Mouse (Mus musculus) limb, embryonic 11.5 days (tissue): Measurements from ENCODE around the gene Aph1a. TPM values are rescaled to one million over a fixed set of nuclear protein-coding genes. Genes with fewer than 3 reads are reported as not detected.
A peak's percentile ranks its signal among the peaks of the same experiment; 100 is the strongest.

Source experiments
- ATAC-seq: fragments of 200-750 bp; cut with Nextera tagmentation; 2 replicates; pipeline ENCODE4 v1.8.0; 2017; ENCODE audit warnings: low read depth; ENCODE audit not compliant: insufficient number of reproducible peaks, low FRiP score, low TSS enrichment
- DNase-seq: peaks from one replicate; pipeline ENCODE4 v3.0.0-alpha.2; 2015; ENCODE audit warnings: low spot score
- H3K27ac ChIP-seq: fragments of 300-500 bp; sonication (generic); replicated peaks from 2 replicates; pipeline ENCODE4 v1.5.1; 2014; ENCODE audit warnings: low read depth, mild to moderate bottlenecking, low read length
- H3K27me3 ChIP-seq: fragments of 300-500 bp; sonication (generic); 2 replicates; pipeline ENCODE4 v1.6.1; 2014; ENCODE audit warnings: mild to moderate bottlenecking, low read length, mixed read lengths; ENCODE audit not compliant: control insufficient read depth, insufficient read depth
- H3K36me3 ChIP-seq: fragments of 300-500 bp; sonication (generic); 2 replicates; pipeline ENCODE4 v1.6.1; 2014; ENCODE audit warnings: mild to moderate bottlenecking, low read length, moderate library complexity, mixed read lengths; ENCODE audit not compliant: control insufficient read depth, insufficient read depth
- H3K4me1 ChIP-seq: fragments of 300-500 bp; sonication (generic); 2 replicates; pipeline ENCODE4 v1.6.1; 2014; ENCODE audit warnings: low read length, mixed read lengths; ENCODE audit not compliant: control insufficient read depth, insufficient read depth
- H3K4me2 ChIP-seq: fragments of 300-500 bp; sonication (generic); 2 replicates; pipeline ENCODE4 v1.6.1; 2014; ENCODE audit warnings: low read depth, mild to moderate bottlenecking, moderate library complexity; ENCODE audit not compliant: severe bottlenecking
- H3K4me3 ChIP-seq: fragments of 300-500 bp; sonication (generic); 2 replicates; pipeline ENCODE4 v1.5.1; 2014; ENCODE audit warnings: low read depth, low read length
- H3K9ac ChIP-seq: fragments of 300-500 bp; sonication (generic); 2 replicates; pipeline ENCODE4 v1.6.1; 2014; ENCODE audit warnings: mild to moderate bottlenecking, low read length
- H3K9me3 ChIP-seq: fragments of 300-500 bp; sonication (generic); 2 replicates; pipeline ENCODE4 v1.6.1; 2016; ENCODE audit warnings: low read length; ENCODE audit not compliant: control insufficient read depth
- WGBS: fragments of 180-500 bp; shearing (Covaris S2); extraction: QIAGEN DNeasy Blood & Tissue Kit; methylation state at CpG from one replicate; pipeline ENCODE4 v1.1.7; 2014; 5-methylcytosine and 5-hydroxymethylcytosine counted together
- polyA plus RNA-seq: library from polyadenylated mRNA; unstranded; fragments of >200 nt; fragmentation: Nextera tagmentation; extraction: Ambion mirVana; gene quantifications from 2 replicates; pipeline ENCODE4 v1.2.1, GENCODE M21; 2014

Aph1a gene
- polyA plus RNA-seq, 1 experiment from 2014 or later, result 26.1 TPM

- DNase-seq (peak; percentile 29), ATAC-seq (no peak)
- Histone ChIP-seq H3K4me2 (peak overlapping the region; percentile 65), H3K36me3 (peaks cover 17% of the 10 kb centered on the region), H3K9me3 (no peaks in the 10 kb centered on the region), H3K27me3 (no peaks in the 10 kb centered on the region), H3K4me1 (0 out of 2 replicates have a peak, but pooled peaks cover 2% of the 10 kb centered on the region), H3K4me3 (peak overlapping the region; percentile 91), H3K9ac (peak overlapping the region; percentile 98), H3K27ac (peak overlapping the region; percentile 87)
- WGBS, result 6% methylated on average over 5 of the region's 5 CpGs
These were observed 36.7 kb downstream of the Aph1a start for GRCm38 (mm10) chr3:95930471-95930789.

GRCm38 (mm10) chr3:95931471-95931870, 37.7 kb downstream of the Aph1a start:
- ATAC-seq (no peak), DNase-seq (no peak)
- 93% methylated on average over 1 of the region's 1 CpGs for WGBS

GRCm38 (mm10) chr3:95932157-95932556, 38.4 kb downstream of the Aph1a start:
- no peaks in the 10 kb centered on the region for H3K9me3 ChIP-seq
- no peak for ATAC-seq
- H3K36me3 ChIP-seq, result peaks cover 20% of the 10 kb centered on the region
- no peak overlapping the region for H3K27ac ChIP-seq
- WGBS, result 73% methylated on average over 1 of the region's 1 CpGs
- H3K4me3 ChIP-seq, result no peak overlapping the region
- no peaks in the 10 kb centered on the region for H3K27me3 ChIP-seq
- H3K4me2 ChIP-seq, result no peak overlapping the region
- H3K4me1 ChIP-seq, result 0 out of 2 replicates have a peak, but pooled peaks cover 2% of the 10 kb centered on the region
- H3K9ac ChIP-seq, result no peak overlapping the region
- no peak for DNase-seq

More at GRCm38 (mm10) chr3:95931471-95931870, 37.7 kb downstream of the Aph1a start:
- no peaks in the 10 kb centered on the region for H3K9me3 ChIP-seq
- no peak overlapping the region for H3K4me3 ChIP-seq
- no peak overlapping the region for H3K4me2 ChIP-seq
- no peak overlapping the region for H3K9ac ChIP-seq
- H3K4me1 ChIP-seq, result 0 out of 2 replicates have a peak, but pooled peaks cover 2% of the 10 kb centered on the region
- H3K36me3 ChIP-seq, result peaks cover 17% of the 10 kb centered on the region
- no peaks in the 10 kb centered on the region for H3K27me3 ChIP-seq
- H3K27ac ChIP-seq, result no peak overlapping the region

- H3K36me3 ChIP-seq, result peaks cover 24% of the 10 kb centered on the region
These were observed 38.8 kb downstream of the Aph1a start for GRCm38 (mm10) chr3:95932566-95932965.

GRCm38 (mm10) chr3:95933111-95933750, 39.5 kb downstream of the Aph1a start:
- no peak overlapping the region for H3K4me3 ChIP-seq
- no peak overlapping the region for H3K4me2 ChIP-seq
- WGBS, result 97% methylated on average over 7 of the region's 7 CpGs
- H3K27ac ChIP-seq, result no peak overlapping the region
- no peak overlapping the region for H3K9ac ChIP-seq
- DNase-seq, result no peak
- H3K9me3 ChIP-seq, result no peaks in the 10 kb centered on the region
- 0 out of 2 replicates have a peak, but pooled peaks cover 2% of the 10 kb centered on the region for H3K4me1 ChIP-seq
- no peaks in the 10 kb centered on the region for H3K27me3 ChIP-seq
- no peak for ATAC-seq
- H3K36me3 ChIP-seq, result peaks cover 30% of the 10 kb centered on the region

More at GRCm38 (mm10) chr3:95932566-95932965, 38.8 kb downstream of the Aph1a start:
- no peak for DNase-seq
- no peak overlapping the region for H3K4me2 ChIP-seq
- no peak overlapping the region for H3K4me3 ChIP-seq
- 91% methylated on average over 7 of the region's 7 CpGs for WGBS
- no peaks in the 10 kb centered on the region for H3K27me3 ChIP-seq
- H3K9ac ChIP-seq, result no peak overlapping the region
- no peak overlapping the region for H3K27ac ChIP-seq
- ATAC-seq, result no peak
- H3K9me3 ChIP-seq, result no peaks in the 10 kb centered on the region
- 0 out of 2 replicates have a peak, but pooled peaks cover 2% of the 10 kb centered on the region for H3K4me1 ChIP-seq

- DNase-seq (no peak), ATAC-seq (no peak)
- H3K9me3 ChIP-seq, result no peaks in the 10 kb centered on the region
- no peak overlapping the region for H3K4me2 ChIP-seq
- 93% methylated on average over 1 of the region's 1 CpGs for WGBS
- H3K9ac ChIP-seq, result no peak overlapping the region
- no peaks in the 10 kb centered on the region for H3K27me3 ChIP-seq
- H3K4me1 ChIP-seq, result 0 out of 2 replicates have a peak, but pooled peaks cover 2% of the 10 kb centered on the region
- H3K27ac ChIP-seq, result no peak overlapping the region
- no peak overlapping the region for H3K4me3 ChIP-seq
- H3K36me3 ChIP-seq, result peaks cover 40% of the 10 kb centered on the region
These were observed 40.7 kb downstream of the Aph1a start for GRCm38 (mm10) chr3:95934448-95934847.

GRCm38 (mm10) chr3:95938217-95938616, 44.4 kb downstream of the Aph1a start:
- H3K4me2 ChIP-seq, result no peak overlapping the region
- DNase-seq (no peak), ATAC-seq (no peak)
- H3K9me3 ChIP-seq, result no peaks in the 10 kb centered on the region
- H3K4me1 ChIP-seq, result no peaks in the 10 kb centered on the region
- no peak overlapping the region for H3K9ac ChIP-seq
- H3K27ac ChIP-seq, result no peak overlapping the region
- H3K36me3 ChIP-seq, result peaks cover 57% of the 10 kb centered on the region
- no peak overlapping the region for H3K4me3 ChIP-seq
- H3K27me3 ChIP-seq, result no peaks in the 10 kb centered on the region
- WGBS, result 98% methylated on average over 8 of the region's 8 CpGs

- no peak overlapping the region for H3K9ac ChIP-seq
- H3K9me3 ChIP-seq, result no peaks in the 10 kb centered on the region
- no peak overlapping the region for H3K4me2 ChIP-seq
- H3K36me3 ChIP-seq, result peaks cover 53% of the 10 kb centered on the region
- 93% methylated on average over 15 of the region's 15 CpGs for WGBS
- H3K27me3 ChIP-seq, result no peaks in the 10 kb centered on the region
- no peak overlapping the region for H3K4me3 ChIP-seq
- no peak for ATAC-seq
- peak; percentile 30 for DNase-seq
- H3K27ac ChIP-seq, result no peak overlapping the region
- H3K4me1 ChIP-seq, result no peaks in the 10 kb centered on the region
These were observed 45.1 kb downstream of the Aph1a start for GRCm38 (mm10) chr3:95938835-95939234.

- Histone ChIP-seq H3K9me3 (no peaks in the 10 kb centered on the region), H3K4me3 (no peak overlapping the region), H3K36me3 (peaks cover 43% of the 10 kb centered on the region), H3K4me2 (no peak overlapping the region), H3K9ac (no peak overlapping the region), H3K4me1 (no peaks in the 10 kb centered on the region), H3K27ac (no peak overlapping the region), H3K27me3 (no peaks in the 10 kb centered on the region)
- DNase-seq (no peak), ATAC-seq (no peak)
- 87% methylated on average over 6 of the region's 6 CpGs for WGBS
These were observed 49.0 kb downstream of the Aph1a start for GRCm38 (mm10) chr3:95942749-95943148.
